Mouse (Mus musculus) testis, postnatal 10 days (tissue): ENCODE measurements around the gene Lrrc29.

Experiments used
- DNase-seq: peaks from one replicate; pipeline ENCODE4 v3.0.0; 2021; ENCODE audit warnings: low spot score

Lrrc29 gene

DNA sequence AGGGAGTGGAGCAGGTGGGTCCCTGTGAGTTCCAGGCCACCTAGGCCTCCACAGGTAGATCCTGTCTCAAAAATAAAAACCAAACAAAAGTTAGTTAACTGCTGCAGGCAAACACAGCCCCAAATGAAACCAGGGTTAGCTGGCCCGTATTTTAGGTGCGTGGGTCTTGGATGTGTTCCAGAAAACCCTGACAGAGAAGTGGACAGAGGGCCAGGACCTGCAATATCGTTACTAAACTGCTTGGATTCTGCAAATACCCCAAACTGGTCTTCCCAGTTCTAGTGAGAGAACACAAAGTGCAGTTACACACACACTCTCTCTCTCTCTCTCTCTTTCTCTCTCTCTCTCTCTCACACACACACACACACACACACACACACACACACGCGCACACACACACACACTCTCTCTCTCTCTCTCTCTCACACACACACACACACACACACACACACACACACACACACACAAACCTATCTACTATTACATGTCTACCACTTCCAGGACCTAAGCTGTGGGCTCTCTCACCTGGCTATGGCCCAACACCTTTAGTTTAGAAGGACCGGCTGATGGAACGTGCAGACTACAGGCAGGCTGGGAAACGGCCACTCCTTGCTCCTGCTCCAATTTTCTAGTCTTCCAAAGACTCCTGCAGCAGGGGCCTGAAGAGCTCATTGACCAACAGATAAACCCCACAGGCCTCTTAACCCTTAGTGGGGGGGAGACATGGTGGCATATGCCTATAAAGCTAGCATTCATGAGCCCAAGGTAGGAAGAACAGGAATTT is 17.9 kb upstream of the Lrrc29 start:
- no peak for DNase-seq

DNA sequence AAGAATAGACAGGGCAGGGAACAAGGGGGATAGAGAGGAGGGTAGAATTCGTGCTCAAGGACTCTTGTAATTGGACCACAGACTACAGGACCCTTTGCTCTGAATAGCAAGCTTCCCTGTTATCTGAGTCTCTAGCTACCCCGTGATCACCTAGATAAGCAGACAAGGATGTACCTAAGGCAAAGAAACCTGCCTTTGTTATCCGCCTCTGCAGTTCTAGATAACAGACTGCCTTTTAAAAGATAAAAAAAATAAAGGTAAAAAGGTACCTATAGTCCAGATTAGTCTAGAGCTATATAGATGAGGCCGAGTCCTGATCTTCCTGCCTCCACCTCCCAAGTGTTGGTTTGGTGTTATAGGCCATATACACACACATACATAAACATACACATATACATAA is 16.7 kb upstream of the Lrrc29 start:
- DNase-seq = no peak

DNA sequence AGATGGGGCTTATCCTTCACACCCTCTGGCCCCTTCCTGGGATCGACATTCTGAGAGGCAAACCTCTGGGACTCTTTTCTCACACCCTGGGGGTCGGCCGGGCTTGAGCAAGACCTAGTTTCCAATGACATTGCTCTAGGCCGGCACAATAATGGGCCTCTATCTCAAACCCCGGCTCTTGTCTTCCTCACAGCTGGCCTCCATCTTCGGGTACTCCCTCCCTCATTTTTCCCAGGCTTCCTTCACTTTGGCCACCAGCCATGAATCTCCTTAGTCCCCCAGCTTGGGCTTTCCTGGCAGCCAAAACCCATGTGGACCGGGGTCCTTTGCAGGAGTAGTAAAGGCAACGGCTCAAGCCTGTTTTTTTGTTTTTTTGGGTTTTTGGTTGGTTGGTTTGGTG is 15.3 kb upstream of the Lrrc29 start:
- DNase-seq = no peak

DNA sequence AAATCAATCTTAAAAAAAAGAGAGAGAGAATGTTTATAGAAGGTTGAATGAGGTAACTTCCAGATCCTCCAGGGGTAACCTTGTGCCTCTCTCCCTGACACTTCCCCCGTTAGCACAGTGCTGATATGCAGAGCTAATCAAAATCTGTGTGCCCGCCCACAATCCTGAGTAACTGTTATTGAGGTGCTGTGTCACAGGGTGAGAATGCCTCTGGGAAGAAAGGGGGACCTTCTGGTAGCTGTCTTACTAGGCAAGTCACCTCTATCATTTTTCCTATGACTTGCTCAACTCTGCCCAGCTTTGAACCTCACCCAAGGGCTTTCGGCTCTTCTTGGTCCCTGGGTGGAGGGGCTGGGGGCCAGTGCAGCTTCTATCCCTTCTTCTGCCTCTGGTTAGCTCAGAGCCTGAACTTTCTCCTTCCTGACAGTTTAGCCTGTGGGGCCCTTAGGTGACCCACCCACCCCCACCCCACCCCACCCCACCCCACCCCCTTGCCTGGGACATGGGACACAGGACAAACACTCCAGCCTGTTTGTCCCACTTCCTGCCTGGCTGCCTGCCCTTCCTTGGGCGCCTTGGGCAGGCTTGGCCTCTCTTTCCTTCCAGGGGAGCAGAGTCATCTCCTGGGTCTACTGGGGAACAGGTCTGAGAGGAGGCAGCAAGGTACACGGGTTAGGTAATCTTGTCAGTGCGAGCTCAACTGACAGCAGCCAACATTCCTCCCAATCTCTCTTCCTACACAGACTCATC is 14.0 kb upstream of the Lrrc29 start:
- no peak for DNase-seq

DNA sequence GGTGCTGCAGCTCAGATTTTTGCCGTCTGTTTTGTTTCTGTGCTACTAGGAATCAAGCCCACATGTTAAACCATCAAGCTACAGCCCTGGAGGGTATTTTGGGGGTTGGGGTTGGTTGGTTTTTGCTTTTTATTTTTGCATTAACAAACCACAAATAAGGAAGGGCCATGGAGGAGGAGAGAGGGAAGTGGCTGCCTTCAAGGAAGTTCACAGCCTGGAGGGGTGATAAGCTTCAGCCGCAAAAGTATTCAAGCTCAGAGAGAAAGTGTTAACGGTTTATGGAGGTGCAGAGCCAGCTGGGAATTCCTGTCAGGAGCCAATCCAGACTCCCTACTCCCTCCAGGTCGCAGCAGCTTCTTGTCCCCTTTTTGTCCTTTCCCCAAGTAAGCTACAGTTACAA is 12.9 kb upstream of the Lrrc29 start:
- DNase-seq = no peak

DNA sequence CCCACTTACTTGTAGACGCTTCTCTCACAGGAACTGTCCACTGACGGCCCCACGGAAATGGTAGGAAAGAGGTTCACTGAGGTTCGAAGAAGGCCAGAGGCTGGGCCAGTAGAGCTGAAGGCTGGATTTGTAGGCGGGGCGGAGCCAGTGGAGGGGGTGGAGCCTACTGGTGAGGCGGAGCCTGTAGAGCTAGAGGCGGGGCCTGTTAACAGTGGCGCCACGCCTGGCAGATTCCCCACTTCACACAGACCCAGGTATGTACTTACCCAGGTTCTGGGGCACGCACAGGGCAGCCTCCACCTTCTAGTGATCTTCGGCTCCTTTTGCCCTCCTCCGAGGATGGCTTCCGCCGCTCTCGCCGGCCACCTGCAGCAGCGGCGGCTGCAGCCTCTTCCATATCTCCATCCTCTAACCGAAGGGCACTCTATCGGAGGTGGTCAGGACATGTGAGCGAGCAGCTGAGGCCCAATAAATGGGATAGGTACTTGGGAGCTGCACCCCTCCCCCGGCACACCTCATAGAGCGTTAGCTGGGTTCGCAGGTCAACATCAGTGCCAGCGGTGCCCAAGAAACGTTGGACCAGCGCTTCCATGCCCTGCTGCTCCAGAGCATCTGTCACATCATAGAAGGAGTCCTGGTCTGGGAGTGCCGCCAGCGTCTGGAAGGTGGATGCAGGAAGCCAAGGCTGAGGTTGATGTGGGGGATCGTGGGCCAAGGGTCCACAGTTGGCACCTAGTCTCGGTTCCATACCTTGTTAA is 10.5 kb upstream of the Lrrc29 start:
- DNase-seq = peak; percentile 69

DNA sequence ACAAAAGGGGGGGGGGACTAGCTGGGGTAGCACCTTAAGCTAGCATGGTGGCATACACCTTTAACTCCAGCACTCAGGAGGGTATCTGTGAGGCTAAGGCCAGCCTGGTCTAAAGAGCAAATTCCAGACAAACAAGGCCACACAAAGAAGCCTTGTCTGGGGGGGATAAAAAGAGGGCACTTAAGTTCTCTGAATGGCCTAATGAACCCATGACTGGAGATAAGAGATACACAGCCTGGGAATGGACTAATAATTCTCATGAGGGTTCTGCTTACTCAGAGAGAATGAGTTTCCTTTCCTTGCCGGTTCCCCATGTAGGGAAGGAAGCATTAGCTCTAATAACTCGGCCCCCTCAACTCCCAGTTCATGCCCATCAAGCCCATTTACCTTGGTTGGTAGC is 6.4 kb upstream of the Lrrc29 start:
- no peak for DNase-seq

DNA sequence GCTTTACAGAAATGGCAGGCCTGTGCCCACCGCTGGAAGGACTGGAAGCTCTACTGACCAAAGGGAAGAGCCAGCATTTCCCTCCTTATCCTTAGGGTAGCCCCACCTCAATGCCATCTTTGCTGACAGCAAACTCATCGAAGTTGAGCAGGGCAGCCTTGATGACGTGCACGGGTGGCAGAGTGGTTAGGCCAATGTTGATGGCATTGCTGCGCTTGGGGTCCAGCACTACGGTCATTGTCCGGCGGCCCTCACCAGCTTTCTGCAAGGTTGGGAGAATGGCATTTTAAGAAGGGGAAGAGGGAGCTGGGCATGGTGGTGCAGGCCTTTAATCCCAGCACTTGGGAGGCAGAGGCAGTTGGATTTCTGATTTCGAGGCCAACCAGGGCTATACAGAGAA is 5.9 kb upstream of the Lrrc29 start:
- DNase-seq = no peak

DNA sequence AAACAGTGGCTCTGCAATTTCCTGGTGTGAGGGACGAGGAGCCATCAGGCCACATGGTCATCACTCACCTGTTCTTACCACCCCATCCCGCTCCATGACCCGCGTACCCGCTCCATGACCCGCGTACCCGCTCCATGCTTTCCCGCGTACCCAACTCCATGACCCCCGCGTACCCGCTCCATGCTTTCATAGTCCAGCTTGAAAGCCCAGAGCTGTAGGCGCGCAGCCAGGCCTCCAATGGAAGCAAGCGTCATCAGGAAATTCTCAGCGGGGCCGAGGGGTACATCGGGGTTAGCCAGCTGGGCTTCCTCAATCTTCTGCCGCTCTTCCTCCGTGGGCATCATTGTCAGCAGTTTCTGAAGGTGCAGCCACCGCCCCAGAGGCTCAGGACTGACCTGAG is 5.4 kb upstream of the Lrrc29 start:
- peak; percentile 51 for DNase-seq

DNA sequence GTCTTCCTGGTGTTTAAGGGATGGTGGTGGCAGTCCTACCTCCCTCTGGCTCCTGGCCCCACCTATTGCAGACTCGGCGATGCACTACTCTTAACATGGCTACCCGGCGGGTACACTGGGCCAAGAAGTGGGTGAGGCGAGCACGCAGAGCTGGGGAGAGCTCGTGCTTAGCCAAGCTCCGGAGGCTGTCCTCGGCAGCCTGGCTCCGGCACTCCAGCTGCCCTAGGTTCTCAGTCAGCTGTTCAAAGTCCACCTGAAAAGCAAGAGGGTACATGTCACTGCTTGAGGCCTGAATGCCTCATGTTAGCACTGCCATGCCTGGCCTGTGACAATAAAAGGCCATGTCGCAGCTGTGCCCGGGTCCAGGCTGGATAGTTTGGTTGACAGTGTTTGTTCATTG is 4.2 kb upstream of the Lrrc29 start:
- no peak for DNase-seq

DNA sequence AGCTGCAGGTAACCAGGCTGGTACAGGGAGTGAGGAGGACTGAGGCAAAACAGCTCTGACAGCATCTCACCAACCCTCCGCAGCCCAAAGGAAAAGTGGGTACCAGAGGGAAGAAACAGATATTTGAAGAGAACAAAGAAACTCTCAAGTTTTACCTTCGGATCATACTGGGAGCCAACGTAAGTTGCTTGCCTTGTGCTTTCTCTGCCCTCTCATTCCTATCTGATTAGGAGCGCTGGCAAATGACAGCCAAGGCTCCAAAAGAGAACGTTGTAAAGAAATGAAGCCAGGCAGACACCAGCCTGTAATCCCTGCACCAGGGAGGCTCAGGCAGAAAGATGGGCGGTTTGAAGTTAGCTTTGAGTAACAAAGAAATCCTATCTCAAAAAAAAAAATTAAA is 890 bp upstream of the Lrrc29 start:
- no peak for DNase-seq

DNA sequence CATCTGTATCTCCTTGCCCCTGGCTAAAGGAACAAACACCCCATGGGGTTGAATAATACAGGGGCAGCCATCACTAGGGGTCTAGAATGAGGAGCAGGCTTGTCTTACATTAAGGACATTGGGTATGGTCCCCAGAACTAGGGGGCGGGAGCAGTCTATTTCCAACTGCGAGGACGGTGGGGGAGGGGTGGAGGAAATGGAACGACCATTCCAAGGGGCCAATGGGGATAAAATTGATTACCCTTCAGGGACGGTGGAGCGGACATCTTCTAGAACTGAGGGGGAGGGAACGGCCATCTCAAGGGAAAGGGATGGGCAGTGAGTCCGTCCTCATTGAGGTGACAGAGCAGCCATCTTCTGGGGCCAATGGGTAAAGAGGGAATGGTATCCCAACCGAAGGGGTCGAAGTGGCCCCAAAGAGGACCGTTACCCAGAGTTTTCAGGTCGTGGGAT is 411 bp downstream of the Lrrc29 start:
- peak; percentile 63 for DNase-seq

DNA sequence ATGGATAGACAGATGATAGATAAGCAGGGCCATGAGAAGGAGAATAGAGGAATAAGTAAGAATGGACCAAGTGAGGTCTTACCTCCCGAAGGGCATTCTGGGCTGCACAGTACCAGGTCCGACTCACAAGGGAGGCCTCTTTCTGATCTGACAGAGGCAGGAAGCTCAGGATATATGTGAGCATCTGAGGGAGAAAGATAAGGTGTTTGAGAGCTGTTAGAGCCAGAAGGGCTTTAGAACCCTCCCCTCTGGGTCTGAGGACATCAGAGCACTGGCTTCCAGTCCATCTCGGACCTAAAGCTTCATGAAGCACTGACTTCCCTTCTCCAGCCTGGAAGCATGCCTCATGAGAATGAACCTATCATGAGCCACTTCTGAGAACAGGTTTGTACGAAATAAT is 2.9 kb downstream of the Lrrc29 start:
- DNase-seq = no peak

DNA sequence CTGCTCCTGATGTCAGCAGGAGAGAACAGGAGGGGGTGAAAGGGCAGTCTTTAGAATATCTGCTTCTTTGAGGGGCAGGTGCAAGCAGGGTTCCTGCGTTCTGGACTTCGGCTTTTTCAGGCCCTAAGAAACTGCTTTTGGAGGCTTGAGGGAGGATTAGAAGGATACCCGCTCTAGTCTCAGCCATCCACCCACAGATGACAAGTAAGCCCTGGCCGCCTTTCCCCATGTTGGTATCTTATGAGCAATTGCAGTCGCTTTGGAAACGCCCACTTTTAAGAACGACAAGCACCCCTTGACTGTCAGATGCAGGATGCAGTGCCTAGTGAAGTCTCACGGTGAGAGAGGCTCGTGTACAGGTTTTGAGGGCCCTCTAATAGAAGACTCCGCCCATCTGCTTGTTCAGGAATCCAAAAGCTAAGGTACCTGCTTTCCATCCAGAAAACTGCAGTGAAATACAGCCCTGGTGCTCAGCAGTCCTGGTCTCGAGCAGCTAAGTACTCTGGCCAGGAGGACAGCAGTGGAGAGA is 7.4 kb downstream of the Lrrc29 start:
- no peak for DNase-seq

DNA sequence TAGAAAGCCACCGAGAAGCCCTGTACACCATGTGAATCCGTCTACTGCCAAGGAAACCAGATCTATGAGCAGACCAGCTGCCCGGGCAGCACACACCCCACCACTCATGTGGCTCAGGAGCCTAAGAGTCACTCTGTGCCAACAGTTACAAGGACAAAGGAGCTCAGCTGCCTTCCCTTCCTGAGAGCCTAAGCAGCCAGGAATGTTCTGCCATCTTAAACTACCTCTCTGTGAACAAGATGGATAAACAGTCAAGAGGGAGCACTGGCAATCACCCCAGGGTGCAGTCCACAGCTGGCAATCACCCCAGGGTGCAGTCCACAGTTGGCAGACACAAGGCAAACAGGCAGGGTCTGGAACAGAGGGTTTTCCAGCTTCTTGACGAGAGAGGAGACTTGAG is 8.1 kb downstream of the Lrrc29 start:
- no peak for DNase-seq

DNA sequence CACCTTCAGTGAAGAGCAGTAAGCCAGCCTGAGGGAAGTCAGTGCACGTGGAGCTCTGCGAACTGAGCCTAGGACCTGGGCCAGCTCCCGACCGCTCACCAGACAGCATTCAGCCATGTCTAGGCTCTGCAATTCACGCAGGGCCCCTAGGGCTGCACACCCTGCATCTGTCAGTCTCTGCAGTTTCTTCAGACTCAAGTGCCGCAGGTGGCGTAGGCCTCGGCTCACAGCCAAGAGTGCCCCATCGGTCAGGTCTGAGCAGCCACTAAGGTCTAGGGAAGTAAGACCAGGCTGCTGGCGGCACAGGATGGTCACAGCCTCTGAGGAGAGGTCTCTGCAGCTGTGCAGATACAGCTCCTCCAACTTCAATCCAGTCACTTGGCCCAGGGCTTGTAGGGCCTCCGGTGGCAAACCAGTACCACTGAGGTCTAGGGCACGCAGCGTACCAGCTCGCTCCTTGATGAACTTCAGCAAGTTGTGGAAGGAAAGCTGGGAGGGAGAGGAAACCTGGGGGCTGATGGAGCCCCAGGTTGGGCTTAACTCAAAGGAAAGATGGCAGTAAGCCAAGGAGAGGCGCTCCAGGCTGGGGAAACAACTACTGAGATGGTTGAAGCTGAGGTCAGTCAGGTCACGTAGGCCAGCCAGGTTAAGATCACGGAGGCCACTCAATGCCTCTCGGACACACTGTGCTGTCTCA is 10.9 kb downstream of the Lrrc29 start:
- no peak for DNase-seq

DNA sequence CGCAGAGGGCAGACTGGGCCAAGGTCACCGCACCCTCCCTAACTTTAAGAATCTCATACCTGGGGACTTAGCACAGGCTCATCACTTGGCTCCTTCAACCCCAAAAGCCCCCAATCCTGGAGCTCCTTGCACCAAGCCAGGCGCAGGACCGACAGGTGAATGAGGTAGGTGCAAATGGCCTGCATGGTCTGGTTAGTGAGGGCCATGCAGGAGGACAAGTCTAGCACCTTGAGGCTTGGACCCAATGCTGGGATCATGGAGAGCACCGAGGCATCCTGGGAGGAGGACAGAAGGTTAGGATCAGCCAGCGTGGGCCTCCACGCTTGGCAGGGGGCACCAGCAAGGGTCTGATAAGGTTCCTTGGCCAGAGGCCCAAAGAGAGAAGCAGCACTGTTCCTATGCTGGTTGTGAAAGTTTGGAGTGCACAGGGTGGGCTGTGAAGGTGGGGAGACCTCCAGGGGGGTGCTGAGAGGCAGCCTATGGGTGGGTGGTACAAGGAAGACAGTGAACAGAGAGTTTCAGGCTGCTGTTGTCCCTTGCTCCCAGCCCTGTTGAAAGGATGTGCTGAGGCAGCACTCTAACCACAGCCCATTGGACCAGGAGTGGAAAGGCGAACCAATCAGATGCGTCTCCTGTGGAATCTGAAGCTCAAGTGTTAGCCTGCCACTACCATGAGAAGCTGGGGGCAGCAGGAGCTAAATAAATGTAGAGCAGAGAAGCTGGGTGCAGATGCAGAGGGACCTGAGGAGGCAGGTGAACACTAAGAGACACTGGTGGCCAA is 12.3 kb downstream of the Lrrc29 start:
- no peak for DNase-seq

DNA sequence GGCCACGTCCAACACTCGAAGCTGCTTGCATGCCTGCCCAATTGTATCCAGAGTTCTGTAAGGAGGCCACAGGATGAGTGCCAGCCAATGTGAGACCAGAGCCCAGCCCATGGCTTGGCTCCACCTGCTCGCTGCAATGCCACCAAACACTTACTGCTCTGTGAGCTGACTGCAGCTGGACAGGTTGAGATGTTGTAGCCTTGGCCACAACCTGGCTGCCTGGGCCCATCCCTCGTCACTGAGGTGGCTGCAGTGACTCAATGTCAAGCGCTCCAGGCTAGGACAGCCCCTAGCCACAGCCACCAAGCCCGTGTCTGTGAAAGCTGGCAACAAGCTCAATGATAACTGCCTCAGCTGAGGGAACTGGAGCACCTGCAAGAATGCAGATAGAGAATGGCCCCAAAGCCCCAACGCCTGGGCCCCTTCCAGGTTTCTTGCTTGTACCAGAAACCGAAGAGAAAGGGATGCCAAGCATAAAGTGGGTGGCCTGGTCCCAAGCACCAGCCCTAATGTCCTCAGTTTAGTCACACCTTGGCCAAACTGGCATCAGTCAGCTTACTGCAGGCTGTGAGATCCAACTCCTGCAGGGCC is 13.1 kb downstream of the Lrrc29 start:
- DNase-seq = no peak

DNA sequence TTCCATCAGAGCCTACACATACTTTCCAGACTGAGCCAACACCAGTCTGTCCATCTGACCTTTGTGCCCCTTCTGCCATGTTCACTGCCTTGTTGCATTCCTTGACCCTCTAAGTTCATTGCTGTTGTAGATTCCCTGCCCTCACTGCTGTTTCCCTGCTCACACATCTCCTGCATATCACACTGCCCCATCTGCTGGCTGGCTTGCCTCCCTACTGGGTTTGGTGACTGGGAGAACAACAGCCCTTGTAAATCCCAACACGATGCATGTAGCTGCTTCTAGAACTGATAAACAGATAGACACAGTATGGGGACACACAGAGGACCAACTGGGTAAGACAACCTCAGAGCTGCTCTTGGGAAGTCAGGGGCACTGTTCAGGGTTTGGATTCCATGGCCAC is 14.4 kb downstream of the Lrrc29 start:
- no peak for DNase-seq

DNA sequence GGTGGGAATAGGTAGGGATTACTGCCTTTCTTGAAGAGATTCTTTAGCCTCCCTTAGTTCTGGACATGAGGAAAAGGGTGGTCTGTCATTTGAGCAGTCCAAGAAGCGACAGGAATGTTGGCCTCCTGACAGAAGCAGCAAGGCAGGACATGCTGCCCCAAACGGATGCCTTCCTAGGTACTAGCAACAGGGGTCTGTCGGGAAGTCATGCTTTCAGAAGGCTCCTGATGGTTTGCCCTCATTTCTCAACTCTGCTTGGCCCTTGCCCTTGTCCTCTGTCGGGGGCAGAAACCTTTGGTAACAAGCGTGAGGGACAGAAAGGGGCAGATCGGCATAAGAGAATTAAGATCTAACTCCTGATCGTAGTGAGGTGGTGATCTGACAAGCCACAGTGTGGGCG is 16.0 kb downstream of the Lrrc29 start:
- no peak for DNase-seq
